Mouse (Mus musculus) ES-Bruce4 (cell line): ENCODE measurements around the gene Themis3. TPM values are rescaled to one million over a fixed set of nuclear protein-coding genes. Genes with fewer than 3 reads are reported as not detected.

ENCODE experiments used
- H3K27ac ChIP-seq: 2 replicates; pipeline ENCODE4 v1.5.1; 2012; ENCODE audit warnings: low read length, inconsistent platforms; ENCODE audit not compliant: insufficient read depth
- H3K27me3 ChIP-seq: 2 replicates; pipeline ENCODE4 v1.6.1; 2012; ENCODE audit warnings: mild to moderate bottlenecking, low read length, inconsistent platforms; ENCODE audit not compliant: control insufficient read depth, poor library complexity, insufficient read depth, severe bottlenecking
- H3K36me3 ChIP-seq: 2 replicates; pipeline ENCODE4 v1.6.1; 2012; ENCODE audit warnings: inconsistent platforms, mild to moderate bottlenecking, low read length, moderate library complexity; ENCODE audit not compliant: control insufficient read depth, poor library complexity, insufficient read depth, severe bottlenecking
- H3K4me1 ChIP-seq: one replicate; pipeline ENCODE4 v1.8.1; 2011; ENCODE audit warnings: low read length; ENCODE audit not compliant: control insufficient read depth, insufficient read depth
- H3K4me3 ChIP-seq: 2 replicates; pipeline ENCODE4 v1.5.1; 2011; ENCODE audit warnings: low read depth, mild to moderate bottlenecking, low read length
- H3K9ac ChIP-seq: 2 replicates; pipeline ENCODE4 v1.6.1; 2012; ENCODE audit warnings: low read depth, mild to moderate bottlenecking, inconsistent platforms; ENCODE audit not compliant: poor library complexity, severe bottlenecking
- H3K9me3 ChIP-seq: replicated peaks from 2 replicates; pipeline ENCODE4 v1.6.1; 2012; ENCODE audit warnings: mild to moderate bottlenecking, low read length, inconsistent platforms; ENCODE audit not compliant: control insufficient read depth, poor library complexity, insufficient read depth, severe bottlenecking
- CTCF ChIP-seq: IDR thresholded peaks from one replicate; pipeline ENCODE4 v1.8.1; 2011; ENCODE audit warnings: low read depth, low read length
- EP300 ChIP-seq: IDR thresholded peaks from 2 replicates; pipeline ENCODE4 v1.6.1; 2011; ENCODE audit warnings: low read depth, low read length; ENCODE audit not compliant: insufficient read depth
- POLR2A ChIP-seq: IDR thresholded peaks from one replicate; pipeline ENCODE4 v1.8.1; 2011; ENCODE audit warnings: low read length; ENCODE audit not compliant: insufficient read depth
- polyA plus RNA-seq: library from polyadenylated mRNA; stranded (reverse); fragments of >200 nt; gene quantifications from 2 replicates; pipeline ENCODE4 v1.2.4, GENCODE M21; 2011; ENCODE audit warnings: low read depth; ENCODE audit not compliant: missing spikeins, insufficient read depth, insufficient read length

The Themis3 gene
- polyA plus RNA-seq = not detected in 2 replicates

- H3K9me3 ChIP-seq = no peaks in the 10 kb centered on the region
- no peak for TF ChIP-seq POLR2A
- TF ChIP-seq CTCF = no peak
- TF ChIP-seq EP300 = no peak
- no peaks in the 10 kb centered on the region for H3K27me3 ChIP-seq
Measured at GRCm38 (mm10) chr17:66594435-66594834, at the start of gene Themis3. TSS of gene Themis3 (minus strand) at chr17:66594621.

GRCm38 (mm10) chr17:66637951-66638722, 43.7 kb upstream of the Themis3 start:
- no peak overlapping the region for H3K27ac ChIP-seq
- no peaks in the 10 kb centered on the region for H3K36me3 ChIP-seq
- H3K27me3 ChIP-seq = no peaks in the 10 kb centered on the region
- no peaks in the 10 kb centered on the region for H3K4me1 ChIP-seq
- TF ChIP-seq EP300 = no peak
- no peak for TF ChIP-seq POLR2A
- no peak for TF ChIP-seq CTCF
- H3K9ac ChIP-seq = no peak overlapping the region
- no peaks in the 10 kb centered on the region; the same call in 1 of the 2 replicates for H3K9me3 ChIP-seq
- no peak overlapping the region for H3K4me3 ChIP-seq

More at GRCm38 (mm10) chr17:66594435-66594834, at the start of gene Themis3:
- Histone ChIP-seq H3K4me3 (no peak within 1 kb of the TSS), H3K9ac (no peak within 1 kb of the TSS), H3K27ac (no peak within 1 kb of the TSS), H3K4me1 (no peaks in the 10 kb centered on the region), H3K36me3 (no peaks in the 10 kb centered on the region)

DNA sequence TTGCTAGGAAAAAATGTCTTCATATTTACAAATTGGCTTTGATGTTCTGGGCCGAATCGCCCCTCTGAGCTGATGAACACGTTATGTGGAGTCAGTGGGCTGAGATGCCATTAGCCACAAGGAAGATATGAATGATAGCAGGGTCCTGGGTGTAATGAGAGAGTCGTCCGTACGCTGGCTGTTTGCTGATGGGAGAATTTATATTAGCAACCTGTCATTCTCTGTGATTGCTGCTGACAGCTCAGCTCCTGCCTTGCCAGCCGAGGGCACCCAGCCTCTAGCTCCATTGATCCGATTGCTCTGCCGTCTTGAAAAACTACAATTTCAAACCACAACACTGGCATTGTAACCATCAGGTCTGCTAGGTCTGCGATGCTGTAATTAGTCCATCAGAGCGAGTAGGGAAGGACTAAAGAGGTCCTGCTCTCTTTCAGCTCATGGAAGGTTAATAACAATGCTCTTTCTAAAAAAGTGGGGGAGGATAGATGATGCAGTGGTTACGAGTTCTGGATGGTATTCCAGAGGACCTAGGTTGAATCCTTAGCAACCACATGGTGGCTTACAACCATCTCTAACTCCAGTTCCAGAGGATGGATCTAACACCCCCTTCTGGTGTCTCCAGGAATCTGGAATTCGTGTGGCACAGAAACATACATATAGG, 25.7 kb upstream of the Themis3 start:
- H3K4me3 ChIP-seq = no peak overlapping the region
- no peaks in the 10 kb centered on the region for H3K9me3 ChIP-seq
- H3K4me1 ChIP-seq = no peaks in the 10 kb centered on the region
- no peaks in the 10 kb centered on the region for H3K27me3 ChIP-seq
- no peak overlapping the region for H3K27ac ChIP-seq
- TF ChIP-seq CTCF = no peak
- no peak for TF ChIP-seq EP300
- no peak for TF ChIP-seq POLR2A
- H3K9ac ChIP-seq = no peak overlapping the region
- no peaks in the 10 kb centered on the region for H3K36me3 ChIP-seq

DNA sequence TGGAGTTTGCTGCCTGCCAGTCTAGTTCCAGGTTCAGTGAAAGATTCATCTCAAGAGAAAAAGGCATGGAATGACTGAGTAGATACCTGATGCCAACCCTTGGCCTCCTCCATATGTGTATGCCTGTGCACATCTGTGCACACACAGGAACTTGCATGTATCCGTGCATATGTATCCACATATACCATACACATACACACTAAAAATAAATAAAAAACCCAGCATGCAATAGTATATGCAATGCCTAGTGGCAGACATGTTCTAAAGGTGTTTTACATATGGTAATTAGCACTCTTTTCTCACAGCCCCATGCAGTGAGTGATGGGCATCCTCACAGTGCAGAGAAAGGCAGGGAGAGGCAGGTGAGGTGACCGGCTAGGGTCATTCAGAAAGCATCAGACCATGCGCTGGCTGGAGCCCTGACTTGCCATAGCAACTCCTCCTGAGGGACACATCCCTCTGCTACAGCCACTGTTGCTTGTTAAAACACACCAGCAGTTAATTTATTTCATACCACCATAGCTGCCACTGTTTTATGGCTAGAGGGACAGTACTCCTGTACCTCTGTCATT, 24.9 kb upstream of the Themis3 start:
- no peaks in the 10 kb centered on the region for H3K9me3 ChIP-seq
- TF ChIP-seq POLR2A = no peak
- TF ChIP-seq CTCF = no peak
- no peak for TF ChIP-seq EP300
- H3K4me1 ChIP-seq = no peaks in the 10 kb centered on the region
- no peak overlapping the region for H3K4me3 ChIP-seq
- H3K27me3 ChIP-seq = no peaks in the 10 kb centered on the region
- no peaks in the 10 kb centered on the region for H3K36me3 ChIP-seq
- no peak overlapping the region for H3K9ac ChIP-seq
- H3K27ac ChIP-seq = no peak overlapping the region

DNA sequence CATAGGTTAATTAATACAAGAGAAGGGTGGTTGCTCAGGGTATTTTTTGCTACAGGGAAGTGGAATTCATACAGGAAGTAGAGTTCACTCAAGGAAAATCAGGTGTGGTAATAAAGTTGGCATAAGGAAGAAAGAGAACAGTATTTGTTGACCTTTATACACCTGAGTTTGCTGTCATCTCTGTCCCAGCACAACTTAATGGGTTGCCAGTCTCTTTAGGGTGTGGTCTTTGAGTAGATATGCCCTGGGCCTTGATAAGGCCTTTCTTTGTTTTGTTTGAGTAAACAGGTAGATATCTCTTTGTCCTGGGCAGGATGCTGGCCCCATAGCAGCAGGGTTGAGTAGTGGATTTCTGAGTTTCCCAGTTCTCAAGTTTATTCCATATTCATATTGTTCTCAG, 15.6 kb upstream of the Themis3 start:
- H3K4me1 ChIP-seq = no peaks in the 10 kb centered on the region
- no peak for TF ChIP-seq EP300
- TF ChIP-seq POLR2A = no peak
- no peak for TF ChIP-seq CTCF
- H3K27me3 ChIP-seq = no peaks in the 10 kb centered on the region
- no peak overlapping the region for H3K4me3 ChIP-seq
- H3K9me3 ChIP-seq = peaks cover 2% of the 10 kb centered on the region; the same call in 1 of the 2 replicates
- H3K9ac ChIP-seq = no peak overlapping the region
- H3K27ac ChIP-seq = no peak overlapping the region
- no peaks in the 10 kb centered on the region for H3K36me3 ChIP-seq

DNA sequence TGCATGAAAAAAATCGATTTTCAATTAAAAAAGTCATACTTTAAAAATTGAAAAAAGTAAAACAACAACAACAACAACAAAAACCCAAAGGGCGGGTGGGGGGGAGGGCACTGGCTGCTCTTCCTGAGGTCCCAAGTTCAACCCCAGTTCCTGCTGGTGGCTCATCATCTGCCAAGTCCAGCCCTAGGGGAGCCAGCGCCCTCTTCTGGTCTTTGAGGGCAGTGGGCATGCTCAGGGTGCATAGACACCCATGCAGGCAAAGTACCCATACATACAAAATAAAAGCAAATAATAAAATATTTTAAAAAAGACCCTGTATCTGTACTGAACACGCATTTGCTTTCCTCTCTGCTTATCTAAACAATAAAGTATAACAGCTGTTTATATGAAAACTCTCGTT, 10.5 kb upstream of the Themis3 start:
- no peaks in the 10 kb centered on the region for H3K4me1 ChIP-seq
- no peak for TF ChIP-seq POLR2A
- TF ChIP-seq EP300 = no peak
- TF ChIP-seq CTCF = peak; percentile 44
- no peak overlapping the region for H3K9ac ChIP-seq
- H3K4me3 ChIP-seq = no peak overlapping the region
- H3K36me3 ChIP-seq = no peaks in the 10 kb centered on the region
- no peaks in the 10 kb centered on the region for H3K27me3 ChIP-seq
- no peak overlapping the region for H3K27ac ChIP-seq
- H3K9me3 ChIP-seq = no peaks in the 10 kb centered on the region
